Mouse (Mus musculus) lung, embryonic 14.5 days (tissue): Measurements from ENCODE around the gene Katnb1. TPM values are rescaled to one million over a fixed set of nuclear protein-coding genes. Genes with fewer than 3 reads are reported as not detected.

ENCODE experiments used
- ATAC-seq: fragments of 200-750 bp; cut with Nextera tagmentation; 2 replicates; pipeline ENCODE4 v1.8.0; 2017; ENCODE audit warnings: mild to moderate bottlenecking, moderate TSS enrichment, moderate library complexity; ENCODE audit not compliant: insufficient read depth
- DNase-seq: peaks from one replicate; pipeline ENCODE4 v3.0.0-alpha.2; 2015
- H3K27ac ChIP-seq: fragments of 300-500 bp; sonication (generic); 2 replicates; pipeline ENCODE4 v1.5.1; 2014; ENCODE audit warnings: low read depth, mild to moderate bottlenecking, moderate library complexity
- H3K27me3 ChIP-seq: fragments of 300-500 bp; sonication (generic); 2 replicates; pipeline ENCODE4 v1.6.1; 2014; ENCODE audit warnings: low read length, control low read depth; ENCODE audit not compliant: insufficient read depth
- H3K36me3 ChIP-seq: fragments of 300-500 bp; sonication (generic); 2 replicates; pipeline ENCODE4 v1.6.1; 2014; ENCODE audit warnings: control low read depth; ENCODE audit not compliant: insufficient read depth
- H3K4me1 ChIP-seq: fragments of 300-500 bp; sonication (generic); 2 replicates; pipeline ENCODE4 v1.6.1; 2014; ENCODE audit warnings: antibody characterized with exemption, control low read depth; ENCODE audit not compliant: insufficient read depth
- H3K4me2 ChIP-seq: fragments of 300-500 bp; sonication (generic); 2 replicates; pipeline ENCODE4 v1.6.1; 2014; ENCODE audit warnings: mild to moderate bottlenecking
- H3K4me3 ChIP-seq: fragments of 300-500 bp; sonication (generic); 2 replicates; pipeline ENCODE4 v1.5.1; 2014; ENCODE audit warnings: low read depth, low read length
- H3K9ac ChIP-seq: fragments of 300-500 bp; sonication (generic); 2 replicates; pipeline ENCODE4 v1.6.1; 2014
- H3K9me3 ChIP-seq: fragments of 300-500 bp; sonication (generic); 2 replicates; pipeline ENCODE4 v1.6.1; 2016; ENCODE audit warnings: low read depth, low read length, control low read depth
- CTCF ChIP-seq: IDR thresholded peaks from 2 replicates; pipeline ENCODE4 v1.5.1; 2016; ENCODE audit warnings: antibody characterized with exemption, low read depth
- WGBS: fragments of 180-500 bp; shearing (Covaris S2); extraction: QIAGEN DNeasy Blood & Tissue Kit; methylation state at CpG from one replicate; pipeline ENCODE4 v1.1.7; 2014; 5-methylcytosine and 5-hydroxymethylcytosine counted together
- polyA plus RNA-seq: library from polyadenylated mRNA; unstranded; fragments of >200 nt; fragmentation: Nextera tagmentation; extraction: Ambion mirVana; gene quantifications from 2 replicates; pipeline ENCODE4 v1.2.1, GENCODE M21; 2014

Gene Katnb1
- polyA plus RNA-seq, 1 experiment from 2014 or later: 23.1 TPM

GRCm38 (mm10) chr8:95084744-95085431 is 3.9 kb downstream of the Katnb1 start:
- no peak overlapping the region for H3K27ac ChIP-seq
- peaks cover 30% of the 10 kb centered on the region; the same call in 1 of the 2 replicates for H3K36me3 ChIP-seq
- H3K4me3 ChIP-seq: no peak overlapping the region
- no peak overlapping the region for H3K9ac ChIP-seq
- ATAC-seq: no peak
- H3K4me1 ChIP-seq: no peaks in the 10 kb centered on the region
- TF ChIP-seq CTCF: no peak
- H3K9me3 ChIP-seq: no peaks in the 10 kb centered on the region
- no peaks in the 10 kb centered on the region for H3K27me3 ChIP-seq
- WGBS: 77% methylated on average over 10 of the region's 10 CpGs
- DNase-seq: no peak
- no peak overlapping the region for H3K4me2 ChIP-seq

- H3K36me3 ChIP-seq: peaks cover 37% of the 10 kb centered on the region; the same call in 1 of the 2 replicates
- no peaks in the 10 kb centered on the region for H3K4me1 ChIP-seq
- DNase-seq: no peak
- H3K4me3 ChIP-seq: no peak overlapping the region
- no peak overlapping the region for H3K27ac ChIP-seq
- no peak for ATAC-seq
- H3K9ac ChIP-seq: no peak overlapping the region
- no peak for TF ChIP-seq CTCF
- H3K9me3 ChIP-seq: no peaks in the 10 kb centered on the region
- 82% methylated on average over 7 of the region's 7 CpGs for WGBS
- H3K4me2 ChIP-seq: no peak overlapping the region
- H3K27me3 ChIP-seq: no peaks in the 10 kb centered on the region
Measured at GRCm38 (mm10) chr8:95085432-95086141, 4.6 kb downstream of the Katnb1 start.

- 73% methylated on average over 4 of the region's 4 CpGs for WGBS
- H3K27ac ChIP-seq: no peak overlapping the region
- no peak for ATAC-seq
- no peaks in the 10 kb centered on the region for H3K4me1 ChIP-seq
- no peak overlapping the region for H3K9ac ChIP-seq
- H3K4me2 ChIP-seq: no peak overlapping the region
- H3K9me3 ChIP-seq: no peaks in the 10 kb centered on the region
- TF ChIP-seq CTCF: no peak
- H3K36me3 ChIP-seq: peaks cover 60% of the 10 kb centered on the region
- DNase-seq: no peak
- H3K27me3 ChIP-seq: no peaks in the 10 kb centered on the region
- no peak overlapping the region for H3K4me3 ChIP-seq
Measured at GRCm38 (mm10) chr8:95093574-95093973, 12.6 kb downstream of the Katnb1 start.

- H3K4me2 ChIP-seq: no peak overlapping the region
- no peaks in the 10 kb centered on the region for H3K4me1 ChIP-seq
- no peaks in the 10 kb centered on the region for H3K27me3 ChIP-seq
- DNase-seq (peak; percentile 78), ATAC-seq (peak; percentile 55; the same call in 1 of the 2 replicates)
- no peak overlapping the region for H3K27ac ChIP-seq
- H3K36me3 ChIP-seq: peaks cover 87% of the 10 kb centered on the region
- 18% methylated on average over 5 of the region's 5 CpGs for WGBS
- TF ChIP-seq CTCF: peak; percentile 99
- no peak overlapping the region for H3K4me3 ChIP-seq
- H3K9me3 ChIP-seq: no peaks in the 10 kb centered on the region
- H3K9ac ChIP-seq: no peak overlapping the region
Measured at GRCm38 (mm10) chr8:95099009-95099408, 18.0 kb downstream of the Katnb1 start.

- Histone ChIP-seq H3K27me3 (no peaks in the 10 kb centered on the region), H3K9me3 (no peaks in the 10 kb centered on the region), H3K36me3 (peaks cover 76% of the 10 kb centered on the region), H3K27ac (no peak overlapping the region), H3K4me1 (no peaks in the 10 kb centered on the region), H3K4me2 (no peak overlapping the region), H3K4me3 (no peak overlapping the region), H3K9ac (no peak overlapping the region)
- ATAC-seq: no peak
- TF ChIP-seq CTCF: peak; percentile 53
- DNase-seq: no peak
- WGBS: 75% methylated on average over 4 of the region's 4 CpGs
Measured at GRCm38 (mm10) chr8:95101972-95102371, 21.0 kb downstream of the Katnb1 start.

GRCm38 (mm10) chr8:95107306-95107705 is 26.3 kb downstream of the Katnb1 start:
- ATAC-seq (no peak), DNase-seq (no peak)
- WGBS: 81% methylated on average over 13 of the region's 13 CpGs
- no peak for TF ChIP-seq CTCF
- Histone ChIP-seq H3K4me2 (no peak overlapping the region), H3K4me1 (no peaks in the 10 kb centered on the region), H3K36me3 (peaks cover 40% of the 10 kb centered on the region; the same call in 1 of the 2 replicates), H3K9me3 (no peaks in the 10 kb centered on the region), H3K9ac (no peak overlapping the region), H3K4me3 (no peak overlapping the region), H3K27ac (no peak overlapping the region), H3K27me3 (no peaks in the 10 kb centered on the region)

- no peak overlapping the region for H3K4me2 ChIP-seq
- WGBS: 79% methylated on average over 3 of the region's 3 CpGs
- no peak overlapping the region for H3K27ac ChIP-seq
- no peaks in the 10 kb centered on the region for H3K9me3 ChIP-seq
- no peak overlapping the region for H3K4me3 ChIP-seq
- peaks cover 11% of the 10 kb centered on the region; the same call in 1 of the 2 replicates for H3K36me3 ChIP-seq
- no peak overlapping the region for H3K9ac ChIP-seq
- no peak for TF ChIP-seq CTCF
- DNase-seq: no peak
- no peaks in the 10 kb centered on the region for H3K4me1 ChIP-seq
- ATAC-seq: no peak
- no peaks in the 10 kb centered on the region for H3K27me3 ChIP-seq
Measured at GRCm38 (mm10) chr8:95112594-95112993, 31.6 kb downstream of the Katnb1 start.
